Mouse (Mus musculus): ENCODE measurements around the gene Cdk2ap2.

- TF ChIP-seq CTCF (IDR thresholded peaks at IDR 0.05; ENCODE audit: low read depth) (no peak), EP300 (IDR thresholded peaks at IDR 0.05; ENCODE audit: low read depth) (no peak)
Measured at GRCm38 (mm10) chr19:4143759-4144268, 46.8 kb downstream of the Cdk2ap2 start, which contains the start of gene Cabp4.
